Mouse (Mus musculus) ES-Bruce4 (cell line): ENCODE results near the gene Fiz1.

Experiments used
- CTCF ChIP-seq: IDR thresholded peaks from one replicate; pipeline ENCODE4 v1.8.1; 2011; ENCODE audit warnings: low read depth, low read length
- EP300 ChIP-seq: IDR thresholded peaks from 2 replicates; pipeline ENCODE4 v1.6.1; 2011; ENCODE audit warnings: low read depth, low read length; ENCODE audit not compliant: insufficient read depth
- POLR2A ChIP-seq: IDR thresholded peaks from one replicate; pipeline ENCODE4 v1.8.1; 2011; ENCODE audit warnings: low read length; ENCODE audit not compliant: insufficient read depth

DNA sequence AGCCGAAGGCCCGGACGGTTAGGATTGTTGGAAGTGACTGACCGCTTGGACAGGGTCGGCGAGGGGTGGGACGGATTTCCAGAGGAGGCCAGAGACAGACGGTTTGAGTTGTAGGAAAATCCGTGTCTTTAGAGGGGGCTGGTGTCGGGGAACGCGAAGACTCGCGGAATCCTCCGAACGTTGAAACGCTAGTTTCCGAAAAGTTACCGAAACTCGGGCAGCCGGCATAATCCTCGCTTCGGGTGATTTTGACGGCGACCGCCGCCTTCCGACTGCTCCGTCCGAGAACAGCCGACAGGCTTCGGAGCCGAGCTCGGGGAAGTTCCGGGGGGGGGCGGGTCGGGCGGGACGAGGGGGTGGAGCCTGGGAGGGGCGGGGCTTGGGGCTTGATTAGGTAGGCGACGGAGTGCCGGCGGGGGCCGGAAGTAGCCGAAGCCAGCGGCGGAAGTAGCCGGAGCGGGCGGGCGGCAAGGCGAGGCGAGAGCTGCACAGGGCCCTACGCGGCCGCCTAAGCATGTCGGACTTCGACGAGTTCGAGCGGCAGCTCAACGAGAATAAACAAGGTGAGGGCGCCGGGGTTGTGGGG, 47.4 kb upstream of the Fiz1 start, which contains the start of gene U2af2:
- TF ChIP-seq EP300: 0 out of 2 replicates have a peak, but pooled peaks have one; percentile 31
- no peak for TF ChIP-seq CTCF
- no peak for TF ChIP-seq POLR2A
